Mouse (Mus musculus): Measurements from ENCODE around the gene Vmn1r185.

DNA sequence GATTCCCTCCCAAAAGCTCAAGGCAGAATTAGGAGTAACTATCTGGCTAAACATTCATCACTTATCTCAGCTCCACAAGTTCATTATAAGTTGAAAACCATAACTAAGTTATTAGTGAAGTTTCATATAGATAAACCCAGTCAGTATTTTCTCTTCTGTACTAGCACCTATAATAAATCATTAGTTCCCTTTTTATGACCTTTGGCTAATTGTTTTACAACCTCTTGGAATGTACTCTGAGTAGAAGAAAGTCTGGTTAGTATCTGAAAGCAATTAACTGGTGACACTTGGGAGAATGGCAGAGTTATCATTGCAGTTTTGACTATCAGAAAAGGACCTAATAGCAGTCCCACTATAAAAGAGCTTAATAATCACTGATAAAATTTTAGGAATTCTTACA lies 29.2 kb downstream of the Vmn1r185 start:
- TF ChIP-seq POLR2A (IDR thresholded peaks at IDR 0.05; ENCODE audit: borderline replicate concordance, extremely low read depth, insufficient read depth, insufficient read length, poor library complexity, severe bottlenecking) (no peak), CTCF (IDR thresholded peaks at IDR 0.05; ENCODE audit: borderline replicate concordance, extremely low read depth, insufficient read depth, insufficient read length) (no peak)
